8 mouse cellular contexts compared by ENCODE assay signal in the genomic region with DNA sequence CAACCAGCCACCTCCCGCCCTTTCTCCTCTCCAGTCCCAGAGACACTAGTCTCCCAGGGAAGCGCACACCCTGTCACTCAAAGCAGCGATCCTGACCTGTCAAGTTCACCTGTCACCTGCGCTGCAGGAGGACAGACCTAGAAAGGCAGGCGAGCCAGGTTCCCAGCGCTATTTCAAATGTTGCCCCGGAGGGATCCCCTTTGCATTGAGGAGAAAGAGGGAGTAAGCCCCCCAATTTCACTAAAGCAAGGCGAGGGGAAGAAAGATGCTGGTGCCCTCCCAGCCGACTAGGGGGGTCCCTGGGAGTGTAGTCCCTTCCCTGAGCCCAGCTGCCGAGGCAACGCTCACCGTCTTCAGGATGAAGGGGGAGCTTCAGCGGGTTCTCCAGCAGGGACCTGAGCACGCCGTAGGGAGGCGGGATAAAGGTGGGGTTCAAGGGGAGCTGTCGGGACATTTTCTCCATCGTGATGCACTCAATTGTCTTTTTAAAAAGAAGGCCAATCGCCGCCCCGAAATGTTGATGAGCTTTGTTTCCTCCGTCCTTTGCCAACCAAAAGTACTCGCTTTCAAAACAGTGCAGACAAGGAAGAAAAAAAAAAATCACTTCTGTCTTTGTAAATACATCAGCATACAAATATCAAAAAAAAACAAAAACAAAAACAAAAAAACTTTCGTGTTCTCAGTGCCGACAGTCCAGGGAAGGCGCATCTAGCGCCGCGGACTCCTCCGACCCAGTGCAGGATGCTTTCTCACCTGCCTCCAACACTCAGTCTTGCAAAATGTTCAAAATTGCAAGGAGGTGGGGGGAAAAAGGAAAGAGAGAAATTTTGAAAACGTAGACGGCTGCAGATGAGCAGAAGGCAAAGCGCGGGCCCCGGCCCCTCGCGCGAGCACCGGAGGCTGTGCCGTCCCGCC. TPM values are rescaled to one million over a fixed set of nuclear protein-coding genes. Genes with fewer than 3 reads are reported as not detected.
DNase-seq lines count a peak whose midpoint lies in the region; ATAC-seq and TF ChIP-seq lines count a peak whose summit lies in the region.

No protein-coding gene starts in this region.

- no peak for TF ChIP-seq EP300 in heart, postnatal 0 days (IDR thresholded peaks at IDR 0.05; ENCODE audit: low read depth)

- H3K27ac ChIP-seq in bone marrow macrophage, adult 2 months (ENCODE audit: insufficient read depth, low read depth, low read length): no peak overlapping the region
- H3K27ac ChIP-seq in heart, postnatal 0 days (ENCODE audit: low read depth): peak overlapping the region; percentile 32
- H3K27ac ChIP-seq in limb, embryonic 14.5 days (replicated peaks; ENCODE audit: low read depth, low read length): no peak overlapping the region

- peak; percentile 26; the same call in 1 of the 2 replicates for ATAC-seq in heart, postnatal 0 days (ENCODE audit: insufficient read depth, low read depth)
- ATAC-seq in limb, embryonic 14.5 days (ENCODE audit: low FRiP score, low read depth): peak; percentile 56

- peak overlapping the region; percentile 64 for H3K9ac ChIP-seq in heart, postnatal 0 days (replicated peaks; ENCODE audit: low read depth, low read length)
- H3K9ac ChIP-seq in limb, embryonic 14.5 days (ENCODE audit: low read depth, low read length, severe bottlenecking): peak overlapping the region; percentile 40

- H3K4me1 ChIP-seq in lung, adult 2 months (ENCODE audit: control insufficient read depth, insufficient read depth, low read length): peaks cover 6% of the 10 kb centered on the region
- peaks cover 11% of the 10 kb centered on the region for H3K4me1 ChIP-seq in bone marrow macrophage, adult 2 months (ENCODE audit: control insufficient read depth, insufficient read depth, low read length)
- H3K4me1 ChIP-seq in heart, postnatal 0 days (ENCODE audit: control insufficient read depth, insufficient read depth): peaks cover 6% of the 10 kb centered on the region
- H3K4me1 ChIP-seq in limb, embryonic 14.5 days (ENCODE audit: control insufficient read depth, insufficient read depth, low read length): peaks cover 12% of the 10 kb centered on the region; the same call in 1 of the 2 replicates

- TF ChIP-seq POLR2A in lung, adult 2 months (IDR thresholded peaks at IDR 0.05; ENCODE audit: borderline replicate concordance, extremely low read depth, low read depth, low read length): no peak
- TF ChIP-seq POLR2A in bone marrow macrophage, adult 2 months (IDR thresholded peaks at IDR 0.05; ENCODE audit: borderline replicate concordance, low read depth, low read length): no peak
- TF ChIP-seq POLR2A in limb, embryonic 14.5 days (IDR thresholded peaks at IDR 0.05; ENCODE audit: borderline replicate concordance, extremely low read depth, insufficient read depth, insufficient read length): no peak

- DNase-seq in lung, adult 2 months: peak; percentile 29
- no peak for DNase-seq in lung, postnatal 14 days
- DNase-seq in heart, postnatal 0 days (ENCODE audit: low spot score): peak; percentile 18
- no peak for DNase-seq in limb, embryonic 14.5 days (ENCODE audit: low spot score)
- peak; percentile 51 for DNase-seq in retina, embryonic 14.5 days (ENCODE audit: low spot score)
- no peak for DNase-seq in spleen, postnatal 4 days (ENCODE audit: low spot score in 2 of 2)
- DNase-seq in natural killer cell, adult 2 months (ENCODE audit: low spot score in 2 of 2): no peak

- H3K27me3 ChIP-seq in heart, postnatal 0 days (ENCODE audit: control insufficient read depth, insufficient read depth, low read length): peaks cover 13% of the 10 kb centered on the region
- H3K27me3 ChIP-seq in limb, embryonic 14.5 days (ENCODE audit: control insufficient read depth, insufficient read depth, low read length): peaks cover 44% of the 10 kb centered on the region

- H3K36me3 ChIP-seq in heart, postnatal 0 days (replicated peaks; ENCODE audit: control insufficient read depth, insufficient read depth, low read length): 0 out of 2 replicates have a peak, but pooled peaks cover 8% of the 10 kb centered on the region
- H3K36me3 ChIP-seq in limb, embryonic 14.5 days (ENCODE audit: control insufficient read depth, insufficient read depth, low read length): no peaks in the 10 kb centered on the region

- H3K4me3 ChIP-seq in lung, adult 2 months (replicated peaks; ENCODE audit: extremely low read depth, low read depth, low read length): peak overlapping the region; percentile 90
- peak overlapping the region; percentile 52 for H3K4me3 ChIP-seq in bone marrow macrophage, adult 2 months (ENCODE audit: insufficient read depth, low read length)
- H3K4me3 ChIP-seq in heart, postnatal 0 days (ENCODE audit: low read depth, low read length): peak overlapping the region; percentile 72
- H3K4me3 ChIP-seq in limb, embryonic 14.5 days (replicated peaks; ENCODE audit: low read length): peak overlapping the region; percentile 46

- no peak for TF ChIP-seq CTCF in lung, adult 2 months (IDR thresholded peaks at IDR 0.05; ENCODE audit: insufficient read depth, low read length)
- no peak for TF ChIP-seq CTCF in bone marrow macrophage, adult 2 months (IDR thresholded peaks at IDR 0.05; ENCODE audit: low read depth, low read length)
- TF ChIP-seq CTCF in heart, postnatal 0 days (IDR thresholded peaks at IDR 0.05; ENCODE audit: low read depth): no peak

- WGBS in lung, adult 2 months: under 1% methylated on average over 41 of the region's 41 CpGs
- WGBS in heart, postnatal 0 days: under 1% methylated on average over 41 of the region's 41 CpGs
- WGBS in limb, embryonic 14.5 days: under 1% methylated on average over 41 of the region's 41 CpGs

- H3K4me2 ChIP-seq in heart, postnatal 0 days (ENCODE audit: low read depth, low read length): peak overlapping the region; percentile 99
- H3K4me2 ChIP-seq in limb, embryonic 14.5 days (replicated peaks; ENCODE audit: low read depth, low read length, severe bottlenecking): peak overlapping the region; percentile 94

- H3K9me3 ChIP-seq in heart, postnatal 0 days (replicated peaks; ENCODE audit: control insufficient read depth, low read length): no peaks in the 10 kb centered on the region
- no peaks in the 10 kb centered on the region for H3K9me3 ChIP-seq in limb, embryonic 14.5 days (ENCODE audit: control insufficient read depth, low read length)

RNA-seq across cellular contexts. Expression of gene Hlf, which starts 0.5 kb away (rescaled TPM):
- 6.8 and 13.6 TPM in 2 replicates for polyA plus RNA-seq in lung, adult 2 months (2012; rRNA removed)
- not detected in 2 replicates for polyA plus RNA-seq in bone marrow macrophage, adult 2 months (2012; ENCODE audit: insufficient read depth, insufficient read length, missing spikeins)
- total RNA-seq in heart, postnatal 0 days (2014; rRNA removed; ENCODE audit: low replicate concordance): 5.4 and 7.6 TPM in 2 replicates
- polyA plus RNA-seq in heart, postnatal 0 days (2015; fragmentation: Nextera tagmentation; extraction: Ambion mirVana): 6.8 and 7.0 TPM in 2 replicates
- polyA plus RNA-seq in limb, embryonic 14.5 days (2012; rRNA removed): 2.8 and 3.7 TPM in 2 replicates
- polyA plus RNA-seq in limb, embryonic 14.5 days (2014; fragmentation: Nextera tagmentation; extraction: Ambion mirVana): 2.2 and 2.9 TPM in 2 replicates

Comparison
In these comparisons a context has a peak if more than half of its experiments do, and no peak if none do; other contexts are left out.
1. DNase-seq: peak in lung, adult 2 months (single experiment), heart, postnatal 0 days (single experiment) and retina, embryonic 14.5 days (single experiment); none in lung, postnatal 14 days (single experiment), limb, embryonic 14.5 days (single experiment), spleen, postnatal 4 days (0 of 2) and natural killer cell, adult 2 months (0 of 2).
2. Peak in every context shown above with its lines, with median percentiles within 50 percentile points of each other: H3K4me3 ChIP-seq.